Mouse (Mus musculus): Measurements from ENCODE around the gene Gm12695. TPM values are rescaled to one million over a fixed set of nuclear protein-coding genes. Genes with fewer than 3 reads are reported as not detected.

The Gm12695 gene
- total and polyA plus RNA-seq, 2 experiments from 2014 or later, result not detected

DNA sequence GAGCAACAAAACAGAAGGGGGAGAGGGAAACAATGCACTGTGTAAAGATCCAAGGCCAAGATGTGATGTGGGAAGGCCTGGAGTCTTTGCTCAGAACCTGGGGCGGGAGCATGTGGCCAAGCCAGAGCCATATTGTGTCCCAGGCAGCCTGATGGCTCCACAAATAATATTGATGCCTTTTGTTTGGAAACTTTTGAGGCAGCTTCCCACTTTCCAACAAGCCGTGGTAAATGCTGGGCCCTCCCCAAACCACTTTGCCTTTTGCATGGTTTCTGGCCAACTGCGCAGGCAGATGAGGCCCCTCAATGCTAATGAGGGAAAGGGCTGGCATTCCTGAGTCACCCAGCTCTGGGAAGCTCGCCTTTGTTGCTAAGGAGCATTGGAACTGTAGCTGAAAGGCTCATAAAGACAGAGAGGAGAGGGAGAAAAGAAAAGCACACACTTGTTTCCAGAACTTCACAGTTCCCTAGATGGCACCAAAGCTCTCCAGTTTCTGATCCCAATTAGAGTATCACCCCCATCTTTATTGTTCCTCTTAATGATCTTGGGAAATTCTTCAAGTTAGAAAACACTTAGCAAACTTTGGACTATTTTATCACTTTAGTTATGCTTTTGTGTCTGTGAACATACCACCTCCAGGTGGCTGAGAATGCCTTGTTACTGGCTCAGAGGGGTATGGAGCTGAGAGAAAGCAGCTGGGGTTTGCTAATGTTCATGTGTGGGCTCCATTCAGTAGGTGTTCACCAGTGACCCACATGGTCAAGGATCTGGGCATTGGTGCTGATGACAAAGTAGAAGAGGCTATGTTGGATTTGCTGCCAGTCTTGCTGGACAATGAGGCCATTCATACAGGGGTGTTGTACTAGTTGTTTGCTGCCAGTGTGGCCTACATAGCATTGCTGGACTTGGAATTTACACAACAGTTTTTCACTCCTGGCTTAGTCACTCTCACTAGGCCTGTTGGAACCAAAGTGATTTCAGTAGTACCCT, 65.7 kb downstream of the Gm12695 start:
- no peak for DNase-seq (ENCODE audit: low spot score)
- Histone ChIP-seq H3K9ac (replicated peaks; ENCODE audit: low read depth, low read length) (no peak overlapping the region), H3K36me3 (replicated peaks; ENCODE audit: control insufficient read depth, insufficient read depth, low read length) (no peaks in the 10 kb centered on the region), H3K27ac (ENCODE audit: low read depth) (no peak overlapping the region), H3K4me1 (ENCODE audit: control insufficient read depth, insufficient read depth) (no peaks in the 10 kb centered on the region), H3K9me3 (replicated peaks; ENCODE audit: control insufficient read depth, low read length) (no peaks in the 10 kb centered on the region), H3K4me2 (ENCODE audit: low read depth, low read length) (no peak overlapping the region), H3K27me3 (ENCODE audit: control insufficient read depth, insufficient read depth, low read length) (no peaks in the 10 kb centered on the region), H3K4me3 (ENCODE audit: low read depth, low read length) (no peak overlapping the region)
- TF ChIP-seq EP300 (IDR thresholded peaks at IDR 0.05; ENCODE audit: low read depth), result no peak
- TF ChIP-seq CTCF (IDR thresholded peaks at IDR 0.05; ENCODE audit: low read depth), result no peak
- WGBS, result 59% methylated on average over 4 of the region's 4 CpGs
- ATAC-seq (ENCODE audit: insufficient read depth, low read depth), result no peak

DNA sequence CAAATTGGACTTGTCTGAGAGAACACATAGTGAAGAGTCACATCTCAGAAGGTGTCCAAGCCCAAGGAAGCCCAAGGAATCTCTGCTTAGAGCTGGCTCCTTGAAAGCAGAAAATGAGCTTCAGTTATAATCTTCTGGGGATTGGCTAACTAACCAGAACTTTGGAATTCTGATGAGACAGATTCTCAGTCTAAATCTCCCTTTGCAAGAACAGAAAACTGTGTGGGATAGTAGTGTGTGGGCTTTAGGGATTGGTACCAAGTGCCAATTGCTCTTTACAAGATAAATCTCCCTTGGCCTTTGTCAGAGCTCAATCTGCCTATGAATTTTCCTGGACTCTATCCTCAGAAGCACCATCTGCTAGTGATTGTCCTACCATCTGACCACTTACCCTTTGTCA, 66.5 kb downstream of the Gm12695 start:
- no peaks in the 10 kb centered on the region for H3K27me3 ChIP-seq (ENCODE audit: control insufficient read depth, insufficient read depth, low read length)
- H3K4me1 ChIP-seq (ENCODE audit: control insufficient read depth, insufficient read depth), result no peaks in the 10 kb centered on the region
- no peak for ATAC-seq (ENCODE audit: insufficient read depth, low read depth)
- H3K27ac ChIP-seq (ENCODE audit: low read depth), result no peak overlapping the region
- no peak overlapping the region for H3K4me2 ChIP-seq (ENCODE audit: low read depth, low read length)
- DNase-seq (ENCODE audit: low spot score), result no peak
- H3K36me3 ChIP-seq (replicated peaks; ENCODE audit: control insufficient read depth, insufficient read depth, low read length), result no peaks in the 10 kb centered on the region
- no peak overlapping the region for H3K4me3 ChIP-seq (ENCODE audit: low read depth, low read length)
- no peak overlapping the region for H3K9ac ChIP-seq (replicated peaks; ENCODE audit: low read depth, low read length)
- no peaks in the 10 kb centered on the region for H3K9me3 ChIP-seq (replicated peaks; ENCODE audit: control insufficient read depth, low read length)
- TF ChIP-seq EP300 (IDR thresholded peaks at IDR 0.05; ENCODE audit: low read depth) (no peak), CTCF (IDR thresholded peaks at IDR 0.05; ENCODE audit: low read depth) (no peak)

DNA sequence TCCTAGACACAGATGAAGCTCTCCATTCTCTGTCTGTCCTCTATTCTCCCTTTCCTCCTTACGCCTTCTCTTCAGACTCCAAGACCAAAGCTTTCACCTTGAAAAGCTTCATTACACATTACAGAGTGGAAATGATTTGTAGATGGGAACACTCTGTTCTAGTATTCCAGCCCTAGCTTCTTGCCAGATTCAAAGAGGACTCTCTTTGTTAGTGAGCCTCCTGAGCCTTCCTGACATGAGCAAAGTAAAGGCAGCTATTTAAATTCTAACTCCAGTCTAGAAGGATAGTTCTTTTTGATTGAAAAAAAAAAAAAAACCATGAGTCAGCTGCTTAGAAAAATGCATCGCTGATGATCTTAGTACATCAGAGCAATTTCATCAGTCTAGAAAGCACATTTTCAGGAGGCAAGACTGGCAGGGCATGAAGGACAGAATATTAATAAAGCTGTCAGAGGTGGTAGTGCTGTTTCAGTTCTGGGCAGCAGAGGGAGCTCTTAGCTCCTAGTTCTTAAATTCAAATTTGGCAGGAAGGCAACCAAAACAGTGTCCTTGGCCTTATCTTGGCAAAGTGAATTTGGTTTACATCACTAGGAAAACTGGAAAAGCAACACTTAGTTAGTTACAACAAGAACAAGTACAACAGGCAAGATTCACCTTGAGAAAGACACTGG, 79.6 kb downstream of the Gm12695 start:
- H3K27me3 ChIP-seq (ENCODE audit: control insufficient read depth, insufficient read depth, low read length), result no peaks in the 10 kb centered on the region
- H3K27ac ChIP-seq (ENCODE audit: low read depth), result no peak overlapping the region
- no peaks in the 10 kb centered on the region for H3K4me1 ChIP-seq (ENCODE audit: control insufficient read depth, insufficient read depth)
- no peak overlapping the region for H3K4me3 ChIP-seq (ENCODE audit: low read depth, low read length)
- no peak overlapping the region for H3K4me2 ChIP-seq (ENCODE audit: low read depth, low read length)
- no peaks in the 10 kb centered on the region for H3K9me3 ChIP-seq (replicated peaks; ENCODE audit: control insufficient read depth, low read length)
- DNase-seq (ENCODE audit: low spot score), result peak; percentile 27
- WGBS, result 56% methylated on average over 2 of the region's 2 CpGs
- no peak overlapping the region for H3K9ac ChIP-seq (replicated peaks; ENCODE audit: low read depth, low read length)
- H3K36me3 ChIP-seq (replicated peaks; ENCODE audit: control insufficient read depth, insufficient read depth, low read length), result no peaks in the 10 kb centered on the region
- ATAC-seq (ENCODE audit: insufficient read depth, low read depth), result no peak
- TF ChIP-seq EP300 (IDR thresholded peaks at IDR 0.05; ENCODE audit: low read depth) (no peak), CTCF (IDR thresholded peaks at IDR 0.05; ENCODE audit: low read depth) (peak; percentile 61)

GRCm38 (mm10) chr4:96698218-96698561, 86.8 kb downstream of the Gm12695 start:
- no peak for ATAC-seq (ENCODE audit: insufficient read depth, low read depth)

DNA sequence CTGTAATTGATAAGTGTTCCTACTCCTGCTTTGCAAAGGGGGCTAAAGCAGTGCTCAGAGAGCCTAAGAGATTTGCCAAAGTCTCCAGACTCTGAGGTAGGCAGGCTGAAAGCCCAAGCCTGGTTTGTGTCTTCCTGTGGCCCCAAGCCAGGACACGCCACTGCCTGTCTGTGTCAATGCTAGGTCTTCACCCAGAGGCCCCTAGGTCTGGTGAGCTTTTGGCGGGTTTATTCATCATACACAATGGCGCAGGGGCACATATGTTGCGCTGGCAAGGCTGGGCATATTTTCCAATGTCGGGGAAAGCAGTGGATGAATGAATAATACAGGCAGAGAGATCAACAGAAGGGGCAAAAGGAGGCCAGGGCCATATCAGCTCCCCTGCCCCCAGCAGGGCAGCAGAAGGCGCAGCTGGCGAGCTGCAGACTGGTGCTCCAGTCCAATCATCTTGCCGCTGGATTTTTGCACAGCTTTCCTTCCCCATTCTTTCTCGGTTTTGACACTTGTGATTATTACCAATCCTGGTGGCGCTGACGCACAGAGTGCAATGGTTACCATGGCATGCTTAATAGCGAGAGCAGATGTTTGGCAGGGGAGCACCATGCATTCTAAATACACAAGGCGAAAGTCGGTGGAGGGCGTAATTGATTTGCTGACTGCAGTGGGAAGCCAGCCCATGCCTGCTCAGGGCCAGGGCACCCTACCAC, 87.3 kb downstream of the Gm12695 start:
- ATAC-seq (ENCODE audit: insufficient read depth, low read depth), result no peak

More at GRCm38 (mm10) chr4:96698218-96698561, 86.8 kb downstream of the Gm12695 start:
- Histone ChIP-seq H3K4me3 (ENCODE audit: low read depth, low read length) (no peak overlapping the region), H3K4me1 (ENCODE audit: control insufficient read depth, insufficient read depth) (no peaks in the 10 kb centered on the region), H3K36me3 (replicated peaks; ENCODE audit: control insufficient read depth, insufficient read depth, low read length) (no peaks in the 10 kb centered on the region), H3K27ac (ENCODE audit: low read depth) (no peak overlapping the region), H3K9me3 (replicated peaks; ENCODE audit: control insufficient read depth, low read length) (no peaks in the 10 kb centered on the region), H3K9ac (replicated peaks; ENCODE audit: low read depth, low read length) (no peak overlapping the region), H3K4me2 (ENCODE audit: low read depth, low read length) (no peak overlapping the region), H3K27me3 (ENCODE audit: control insufficient read depth, insufficient read depth, low read length) (no peaks in the 10 kb centered on the region)
- 55% methylated on average over 5 of the region's 5 CpGs for WGBS
- no peak for DNase-seq (ENCODE audit: low spot score)
- TF ChIP-seq CTCF (IDR thresholded peaks at IDR 0.05; ENCODE audit: low read depth), result no peak
- TF ChIP-seq EP300 (IDR thresholded peaks at IDR 0.05; ENCODE audit: low read depth), result no peak

More for the DNA sequence above, 87.3 kb downstream of the Gm12695 start:
- Histone ChIP-seq H3K4me1 (ENCODE audit: control insufficient read depth, insufficient read depth) (no peaks in the 10 kb centered on the region), H3K4me3 (ENCODE audit: low read depth, low read length) (no peak overlapping the region), H3K4me2 (ENCODE audit: low read depth, low read length) (no peak overlapping the region), H3K36me3 (replicated peaks; ENCODE audit: control insufficient read depth, insufficient read depth, low read length) (no peaks in the 10 kb centered on the region), H3K27me3 (ENCODE audit: control insufficient read depth, insufficient read depth, low read length) (no peaks in the 10 kb centered on the region), H3K9ac (replicated peaks; ENCODE audit: low read depth, low read length) (no peak overlapping the region), H3K9me3 (replicated peaks; ENCODE audit: control insufficient read depth, low read length) (no peaks in the 10 kb centered on the region), H3K27ac (ENCODE audit: low read depth) (no peak overlapping the region)
- TF ChIP-seq EP300 (IDR thresholded peaks at IDR 0.05; ENCODE audit: low read depth) (no peak), CTCF (IDR thresholded peaks at IDR 0.05; ENCODE audit: low read depth) (no peak)
- no peak for DNase-seq (ENCODE audit: low spot score)
- 76% methylated on average over 15 of the region's 15 CpGs for WGBS

Data from heart, postnatal 0 days (tissue).